Mouse (Mus musculus): ENCODE data around the gene G430095P16Rik.

GRCm38 (mm10) chr8:84700941-84701911 is 21.6 kb upstream of the G430095P16Rik start, which contains the start of gene Lyl1:
- TF ChIP-seq POLR2A (IDR thresholded peaks at IDR 0.05; ENCODE audit: insufficient read length, low read depth) (no peak), TCF12 (IDR thresholded peaks at IDR 0.05; ENCODE audit: insufficient read depth, poor library complexity, severe bottlenecking) (no peak), MYOG (IDR thresholded peaks at IDR 0.05; ENCODE audit: control insufficient read depth in 1 of 3, insufficient read depth in 1 of 3, insufficient read length in 2 of 3, low read depth in 2 of 3) (no peak)

Data from myocyte (in vitro differentiated cells).